Comparison of ENCODE assay signal across 21 mouse cellular contexts in the genomic region with DNA sequence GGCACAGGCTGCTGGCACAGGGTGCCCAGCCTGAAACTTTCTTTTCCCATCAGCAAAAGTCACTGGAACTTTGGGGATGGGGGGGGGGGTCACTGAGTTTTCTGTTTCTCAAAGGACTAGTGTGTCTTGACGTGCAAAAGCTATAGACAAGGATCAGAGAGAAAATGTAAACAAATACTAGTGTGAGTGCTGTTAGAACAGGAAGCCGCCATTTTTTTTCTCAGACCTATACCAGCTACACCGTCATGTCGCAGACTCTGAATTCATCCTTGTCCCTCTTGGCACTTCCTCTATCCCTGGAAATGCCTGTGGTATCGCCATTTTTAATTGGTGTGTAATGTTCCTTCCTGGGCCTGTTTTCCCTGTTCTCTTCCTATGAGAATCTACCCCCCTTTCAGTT.
A peak's percentile ranks its signal among the peaks of the same experiment; 100 is the strongest.
DNase-seq lines count a peak whose midpoint lies in the region; ATAC-seq and TF ChIP-seq lines count a peak whose summit lies in the region.
"Had no signal": no experiment of that assay in that cellular context is flagged by ENCODE, and none has a peak within 500 bp of the region (broad histone marks: within the 10 kb centered on the region; RNA-seq: fewer than 3 reads in every experiment).

No protein-coding gene starts in this region.

- H3K36me3 ChIP-seq in midbrain, embryonic 10.5 days: peaks cover 6% of the 10 kb centered on the region; the same call in 1 of the 2 replicates
- H3K36me3 ChIP-seq in midbrain, postnatal 0 days (ENCODE audit: insufficient read depth, low read length): no peaks in the 10 kb centered on the region
- H3K36me3 ChIP-seq: hindbrain, embryonic 12.5 days; hindbrain, embryonic 15.5 days had no signal

- DNase-seq in midbrain, embryonic 10.5 days (ENCODE audit: low spot score): no peak
- no peak for DNase-seq in midbrain, postnatal 0 days (ENCODE audit: low spot score)
- DNase-seq in kidney, postnatal 25 days: no peak
- DNase-seq in adrenal gland, postnatal 14 days: no peak
- DNase-seq: adrenal gland, adult 8-10 months; cerebellum, adult 11 months; cerebellum, adult 2 months; cerebellum, adult 9-11 months; cerebellum, postnatal 25 days; gastrocnemius, postnatal 10 days; gastrocnemius, postnatal 36 days; heart, adult 11 months had no signal

- H3K27me3 ChIP-seq in midbrain, embryonic 10.5 days (ENCODE audit: low read depth, poor library complexity, severe bottlenecking): no peaks in the 10 kb centered on the region
- H3K27me3 ChIP-seq in midbrain, postnatal 0 days (ENCODE audit: insufficient read depth, low read length): no peaks in the 10 kb centered on the region
- H3K27me3 ChIP-seq: forebrain, embryonic 13.5 days; hindbrain, embryonic 12.5 days; hindbrain, embryonic 15.5 days had no signal

- no peak overlapping the region for H3K9ac ChIP-seq in midbrain, postnatal 0 days (replicated peaks; ENCODE audit: low read length, poor library complexity, severe bottlenecking)
- H3K9ac ChIP-seq: forebrain, embryonic 13.5 days; hindbrain, embryonic 12.5 days; hindbrain, embryonic 15.5 days had no signal

- H3K4me1 ChIP-seq in midbrain, embryonic 10.5 days: peaks cover 35% of the 10 kb centered on the region
- peaks cover 18% of the 10 kb centered on the region for H3K4me1 ChIP-seq in midbrain, postnatal 0 days (ENCODE audit: insufficient read depth, low read length)

- TF ChIP-seq CTCF in midbrain, postnatal 0 days (IDR thresholded peaks at IDR 0.05): no peak

- no peak overlapping the region for H3K4me2 ChIP-seq in midbrain, postnatal 0 days (ENCODE audit: low read depth, low read length, poor library complexity, severe bottlenecking)
- H3K4me2 ChIP-seq: forebrain, embryonic 13.5 days; heart, embryonic 11.5 days; hindbrain, embryonic 12.5 days; hindbrain, embryonic 15.5 days had no signal

- no peak for ATAC-seq in midbrain, postnatal 0 days (ENCODE audit: low FRiP score)
- ATAC-seq in CD4-positive, CD25-positive, alpha-beta regulatory T cell, adult 4 months: peak; percentile 46
- peak; percentile 43 for ATAC-seq in inflammation-experienced regulatory T-cells, adult 6 months
- ATAC-seq: forebrain, embryonic 13.5 days; forebrain, embryonic 16.5 days; intestine, embryonic 16.5 days had no signal

- 0 out of 2 replicates have a peak overlapping the region, but pooled peaks have one; percentile 3 for H3K27ac ChIP-seq in midbrain, embryonic 10.5 days (replicated peaks)
- no peak overlapping the region for H3K27ac ChIP-seq in midbrain, postnatal 0 days (ENCODE audit: low read depth, low read length)
- H3K27ac ChIP-seq: forebrain, embryonic 10.5 days; hindbrain, embryonic 12.5 days; hindbrain, embryonic 15.5 days had no signal

- 88% methylated on average over 5 of the region's 5 CpGs for WGBS in midbrain, embryonic 10.5 days
- WGBS in midbrain, postnatal 0 days: 77% methylated on average over 5 of the region's 5 CpGs

- no peaks in the 10 kb centered on the region for H3K9me3 ChIP-seq in midbrain, embryonic 10.5 days (replicated peaks)
- no peaks in the 10 kb centered on the region for H3K9me3 ChIP-seq in midbrain, postnatal 0 days (ENCODE audit: low read length)
- H3K9me3 ChIP-seq: forebrain, embryonic 10.5 days; forebrain, embryonic 13.5 days; hindbrain, embryonic 12.5 days; hindbrain, embryonic 15.5 days had no signal

- no peak overlapping the region for H3K4me3 ChIP-seq in midbrain, embryonic 10.5 days
- no peak overlapping the region for H3K4me3 ChIP-seq in midbrain, postnatal 0 days (ENCODE audit: low read depth, low read length)
- H3K4me3 ChIP-seq: forebrain, embryonic 10.5 days; forebrain, embryonic 13.5 days; hindbrain, embryonic 12.5 days; hindbrain, embryonic 15.5 days had no signal
